In genomic region chr10:81408424-81408729, GRCm38 (mm10) we compare ENCODE assay signal across 9 mouse cellular contexts. TPM values are rescaled to one million over a fixed set of nuclear protein-coding genes. Genes with fewer than 3 reads are reported as not detected.
DNase-seq lines count a peak whose midpoint lies in the region; ATAC-seq lines count a peak whose summit lies in the region.
"Had no signal": no experiment of that assay in that cellular context is flagged by ENCODE, and none has a peak within 500 bp of the region (broad histone marks: within the 10 kb centered on the region; RNA-seq: fewer than 3 reads in every experiment).

No protein-coding gene starts in this region.

- WGBS in kidney, embryonic 16.5 days = 56% methylated on average over 13 of the region's 13 CpGs
- 36% methylated on average over 13 of the region's 13 CpGs for WGBS in embryonic facial prominence, embryonic 11.5 days
- WGBS in liver, embryonic 16.5 days (ENCODE audit: insufficient replicate concordance) = 26% methylated on average over 13 of the region's 13 CpGs

- DNase-seq in cerebellum, adult 8-10 months = peak; percentile 36
- DNase-seq in cerebellum, adult 18-20 months = no peak
- DNase-seq in kidney, adult 11 months = no peak
- no peak for DNase-seq in embryonic facial prominence, embryonic 11.5 days (ENCODE audit: low spot score)
- no peak for DNase-seq in right cerebral cortex, postnatal 25 days
- no peak for DNase-seq in T-cell, adult 2 months (ENCODE audit: low spot score)

- H3K9ac ChIP-seq in kidney, embryonic 16.5 days (replicated peaks; ENCODE audit: low read length) = peak overlapping the region; percentile 23; the same call in 1 of the 2 replicates
- H3K9ac ChIP-seq in embryonic facial prominence, embryonic 11.5 days (replicated peaks; ENCODE audit: low read length) = no peak overlapping the region; the same call in 1 of the 2 replicates
- no peak overlapping the region; the same call in 1 of the 2 replicates for H3K9ac ChIP-seq in liver, embryonic 16.5 days (ENCODE audit: low read depth, low read length)
- H3K9ac ChIP-seq: hindbrain, embryonic 15.5 days had no signal

- H3K4me2 ChIP-seq in kidney, embryonic 16.5 days (replicated peaks; ENCODE audit: low read depth, low read length) = no peak overlapping the region
- no peak overlapping the region for H3K4me2 ChIP-seq in embryonic facial prominence, embryonic 11.5 days (ENCODE audit: low read depth, low read length)
- H3K4me2 ChIP-seq in liver, embryonic 16.5 days (ENCODE audit: low read depth, low read length) = no peak overlapping the region; the same call in 1 of the 2 replicates

- no peaks in the 10 kb centered on the region for H3K9me3 ChIP-seq in kidney, embryonic 16.5 days (ENCODE audit: low read length)
- no peaks in the 10 kb centered on the region for H3K9me3 ChIP-seq in embryonic facial prominence, embryonic 11.5 days (replicated peaks; ENCODE audit: control insufficient read depth, low read length)
- no peaks in the 10 kb centered on the region for H3K9me3 ChIP-seq in liver, embryonic 16.5 days (replicated peaks; ENCODE audit: control insufficient read depth, low read length)
- H3K9me3 ChIP-seq: hindbrain, embryonic 15.5 days had no signal

- ATAC-seq in kidney, embryonic 16.5 days (ENCODE audit: low FRiP score, low TSS enrichment) = no peak
- ATAC-seq in embryonic facial prominence, embryonic 11.5 days (replicated peaks; ENCODE audit: insufficient number of reproducible peaks, low FRiP score, low TSS enrichment, low read depth) = no peak
- no peak for ATAC-seq in liver, embryonic 16.5 days (ENCODE audit: low read depth)

- peak overlapping the region; percentile 85; the same call in 1 of the 2 replicates for H3K27ac ChIP-seq in kidney, embryonic 16.5 days (ENCODE audit: low read length)
- H3K27ac ChIP-seq in embryonic facial prominence, embryonic 11.5 days (replicated peaks; ENCODE audit: low read depth, low read length) = peak overlapping the region; percentile 41; the same call in 1 of the 2 replicates
- H3K27ac ChIP-seq in liver, embryonic 16.5 days (ENCODE audit: low read length) = peak overlapping the region; percentile 63
- H3K27ac ChIP-seq: hindbrain, embryonic 15.5 days had no signal

- H3K4me1 ChIP-seq in kidney, embryonic 16.5 days (ENCODE audit: insufficient read depth, low read length) = peaks cover 80% of the 10 kb centered on the region
- peaks cover 15% of the 10 kb centered on the region for H3K4me1 ChIP-seq in embryonic facial prominence, embryonic 11.5 days (ENCODE audit: control insufficient read depth, insufficient read depth, low read length)
- H3K4me1 ChIP-seq in liver, embryonic 16.5 days (ENCODE audit: control insufficient read depth, low read depth, low read length) = peaks cover 50% of the 10 kb centered on the region

- no peaks in the 10 kb centered on the region for H3K27me3 ChIP-seq in kidney, embryonic 16.5 days (ENCODE audit: insufficient read depth, low read length)
- peaks cover 2% of the 10 kb centered on the region; the same call in 1 of the 2 replicates for H3K27me3 ChIP-seq in embryonic facial prominence, embryonic 11.5 days (ENCODE audit: control insufficient read depth, insufficient read depth, low read length)
- peaks cover 39% of the 10 kb centered on the region for H3K27me3 ChIP-seq in liver, embryonic 16.5 days (ENCODE audit: control insufficient read depth, insufficient read depth, low read depth, low read length)

- H3K4me3 ChIP-seq in kidney, embryonic 16.5 days (ENCODE audit: low read length) = no peak overlapping the region
- H3K4me3 ChIP-seq in embryonic facial prominence, embryonic 11.5 days (ENCODE audit: low read depth, low read length) = no peak overlapping the region
- no peak overlapping the region for H3K4me3 ChIP-seq in liver, embryonic 16.5 days (ENCODE audit: low read depth, low read length)
- H3K4me3 ChIP-seq: hindbrain, embryonic 15.5 days had no signal

- H3K36me3 ChIP-seq in kidney, embryonic 16.5 days (ENCODE audit: insufficient read depth, low read length) = peaks cover 37% of the 10 kb centered on the region; the same call in 1 of the 2 replicates
- H3K36me3 ChIP-seq in embryonic facial prominence, embryonic 11.5 days (replicated peaks; ENCODE audit: control insufficient read depth, insufficient read depth, low read depth, low read length) = no peaks in the 10 kb centered on the region; the same call in 1 of the 2 replicates
- H3K36me3 ChIP-seq in liver, embryonic 16.5 days (ENCODE audit: control insufficient read depth, insufficient read depth) = no peaks in the 10 kb centered on the region

RNA-seq across cellular contexts. Expression of gene Smim24, which starts 15.5 kb away (rescaled TPM):
- 42.7 and 44.1 TPM in 2 replicates for polyA plus RNA-seq in kidney, embryonic 16.5 days (2015; fragmentation: Nextera tagmentation; extraction: Ambion mirVana)
- polyA plus RNA-seq in embryonic facial prominence, embryonic 11.5 days (2014; fragmentation: Nextera tagmentation; extraction: Ambion mirVana) = 3.4 and 4.1 TPM in 2 replicates
- 1.7 and 4.1 TPM in 2 replicates for polyA plus RNA-seq in liver, embryonic 16.5 days (2015; fragmentation: Nextera tagmentation; extraction: Ambion mirVana)

RNA-seq across cellular contexts. Expression of gene Gm48552, which starts 19.6 kb away (rescaled TPM):
- 1.4 and 1.6 TPM in 2 replicates for polyA plus RNA-seq in kidney, embryonic 16.5 days (2015; fragmentation: Nextera tagmentation; extraction: Ambion mirVana)
- 0.63 TPM in 1 of 2 replicates, not detected in the other for polyA plus RNA-seq in embryonic facial prominence, embryonic 11.5 days (2014; fragmentation: Nextera tagmentation; extraction: Ambion mirVana)
- 0.44 and 0.48 TPM in 2 replicates for polyA plus RNA-seq in liver, embryonic 16.5 days (2015; fragmentation: Nextera tagmentation; extraction: Ambion mirVana)

RNA-seq across cellular contexts. Expression of gene Gm48551, which starts 24.1 kb away (rescaled TPM):
- 5.0 and 5.2 TPM in 2 replicates for polyA plus RNA-seq in kidney, embryonic 16.5 days (2015; fragmentation: Nextera tagmentation; extraction: Ambion mirVana)
- 2.5 and 4.1 TPM in 2 replicates for polyA plus RNA-seq in embryonic facial prominence, embryonic 11.5 days (2014; fragmentation: Nextera tagmentation; extraction: Ambion mirVana)
- polyA plus RNA-seq in liver, embryonic 16.5 days (2015; fragmentation: Nextera tagmentation; extraction: Ambion mirVana) = 0.54 and 0.55 TPM in 2 replicates

RNA-seq across cellular contexts. Expression of gene Dohh, which starts 24.1 kb away (rescaled TPM):
- polyA plus RNA-seq in kidney, embryonic 16.5 days (2015; fragmentation: Nextera tagmentation; extraction: Ambion mirVana) = 87.6 and 104 TPM in 2 replicates
- 45.0 and 52.5 TPM in 2 replicates for polyA plus RNA-seq in embryonic facial prominence, embryonic 11.5 days (2014; fragmentation: Nextera tagmentation; extraction: Ambion mirVana)
- 46.3 and 48.3 TPM in 2 replicates for polyA plus RNA-seq in liver, embryonic 16.5 days (2015; fragmentation: Nextera tagmentation; extraction: Ambion mirVana)

RNA-seq across cellular contexts. Expression of gene Fzr1, which starts 30.1 kb away (rescaled TPM):
- polyA plus RNA-seq in kidney, embryonic 16.5 days (2015; fragmentation: Nextera tagmentation; extraction: Ambion mirVana) = 111 and 115 TPM in 2 replicates
- polyA plus RNA-seq in embryonic facial prominence, embryonic 11.5 days (2014; fragmentation: Nextera tagmentation; extraction: Ambion mirVana) = 92.1 and 95.0 TPM in 2 replicates
- polyA plus RNA-seq in liver, embryonic 16.5 days (2015; fragmentation: Nextera tagmentation; extraction: Ambion mirVana) = 128 and 138 TPM in 2 replicates
